Comparison of ENCODE assay signal across 8 mouse cellular contexts in the genomic region with DNA sequence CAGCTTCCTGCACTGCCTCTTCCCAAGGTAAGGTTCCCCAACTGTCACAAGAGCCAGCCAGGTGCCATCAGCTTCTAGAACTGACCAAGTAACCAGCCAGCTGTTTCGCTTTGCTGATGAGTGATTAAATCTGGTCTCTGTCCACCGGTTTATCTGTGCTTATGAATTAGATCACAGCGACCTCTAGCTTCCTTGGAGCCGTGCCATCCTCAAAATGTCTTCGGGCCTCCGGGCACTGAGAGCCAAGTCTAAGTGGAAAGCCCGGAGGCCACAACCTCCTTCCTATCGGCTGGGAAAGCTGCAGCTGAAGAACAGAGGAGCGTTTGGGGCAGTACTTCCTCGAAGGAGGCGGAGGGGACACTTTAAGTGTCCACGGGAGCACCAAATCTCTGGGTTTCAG.
DNase-seq lines count a peak whose midpoint lies in the region; ATAC-seq lines count a peak whose summit lies in the region.

No protein-coding gene starts in this region.

- peak; percentile 59 for DNase-seq in left cerebral cortex, postnatal 4 days
- no peak for DNase-seq in left cerebral cortex, postnatal 36 days (ENCODE audit: low spot score in 2 of 2)
- DNase-seq in gastrocnemius, postnatal 25 days, result peak; percentile 38
- DNase-seq in kidney, adult 9 months, result peak; percentile 73
- peak; percentile 76 for DNase-seq in testis, postnatal 10 days (ENCODE audit: low spot score)
- no peak for DNase-seq in layer of hippocampus, adult 9-11 months

- no peak overlapping the region for H3K4me2 ChIP-seq in neural tube, embryonic 15.5 days
- H3K4me2 ChIP-seq in hindbrain, embryonic 13.5 days, result no peak overlapping the region

- H3K9ac ChIP-seq in neural tube, embryonic 15.5 days (replicated peaks), result no peak overlapping the region
- H3K9ac ChIP-seq in hindbrain, embryonic 13.5 days, result no peak overlapping the region

- intact Hi-C loops in left cerebral cortex, postnatal 4 days (cut with DNase I), result no loop called here
- intact Hi-C loops in left cerebral cortex, postnatal 36 days (cut with DNase I), result no loop called here

- no peak for ATAC-seq in neural tube, embryonic 15.5 days (ENCODE audit: low FRiP score)
- ATAC-seq in hindbrain, embryonic 13.5 days (ENCODE audit: low FRiP score), result no peak

- no peak overlapping the region for H3K4me3 ChIP-seq in neural tube, embryonic 15.5 days (replicated peaks)
- no peak overlapping the region for H3K4me3 ChIP-seq in hindbrain, embryonic 13.5 days

- peaks cover 8% of the 10 kb centered on the region for H3K4me1 ChIP-seq in neural tube, embryonic 15.5 days
- H3K4me1 ChIP-seq in hindbrain, embryonic 13.5 days (replicated peaks), result peaks cover 36% of the 10 kb centered on the region

- no peaks in the 10 kb centered on the region for H3K27me3 ChIP-seq in neural tube, embryonic 15.5 days (replicated peaks)
- no peaks in the 10 kb centered on the region for H3K27me3 ChIP-seq in hindbrain, embryonic 13.5 days

- H3K36me3 ChIP-seq in neural tube, embryonic 15.5 days, result no peaks in the 10 kb centered on the region
- no peaks in the 10 kb centered on the region for H3K36me3 ChIP-seq in hindbrain, embryonic 13.5 days

- no peaks in the 10 kb centered on the region for H3K9me3 ChIP-seq in neural tube, embryonic 15.5 days (replicated peaks)
- no peaks in the 10 kb centered on the region for H3K9me3 ChIP-seq in hindbrain, embryonic 13.5 days

- 81% methylated on average over 12 of the region's 12 CpGs for WGBS in neural tube, embryonic 15.5 days
- 80% methylated on average over 12 of the region's 12 CpGs for WGBS in hindbrain, embryonic 13.5 days

- no peak overlapping the region for H3K27ac ChIP-seq in neural tube, embryonic 15.5 days (replicated peaks)
- no peak overlapping the region for H3K27ac ChIP-seq in hindbrain, embryonic 13.5 days

Comparison
In these comparisons a context has a peak if more than half of its experiments do, and no peak if none do; other contexts are left out.
1. DNase-seq: peak in left cerebral cortex, postnatal 4 days (single experiment), gastrocnemius, postnatal 25 days (single experiment), kidney, adult 9 months (single experiment) and testis, postnatal 10 days (single experiment); none in left cerebral cortex, postnatal 36 days (0 of 2) and layer of hippocampus, adult 9-11 months (single experiment).